Mouse (Mus musculus): ENCODE data around the gene Rbfox2. TPM values are rescaled to one million over a fixed set of nuclear protein-coding genes. Genes with fewer than 3 reads are reported as not detected.

Rbfox2 gene
- not detected for total RNA-seq (2023)

DNA sequence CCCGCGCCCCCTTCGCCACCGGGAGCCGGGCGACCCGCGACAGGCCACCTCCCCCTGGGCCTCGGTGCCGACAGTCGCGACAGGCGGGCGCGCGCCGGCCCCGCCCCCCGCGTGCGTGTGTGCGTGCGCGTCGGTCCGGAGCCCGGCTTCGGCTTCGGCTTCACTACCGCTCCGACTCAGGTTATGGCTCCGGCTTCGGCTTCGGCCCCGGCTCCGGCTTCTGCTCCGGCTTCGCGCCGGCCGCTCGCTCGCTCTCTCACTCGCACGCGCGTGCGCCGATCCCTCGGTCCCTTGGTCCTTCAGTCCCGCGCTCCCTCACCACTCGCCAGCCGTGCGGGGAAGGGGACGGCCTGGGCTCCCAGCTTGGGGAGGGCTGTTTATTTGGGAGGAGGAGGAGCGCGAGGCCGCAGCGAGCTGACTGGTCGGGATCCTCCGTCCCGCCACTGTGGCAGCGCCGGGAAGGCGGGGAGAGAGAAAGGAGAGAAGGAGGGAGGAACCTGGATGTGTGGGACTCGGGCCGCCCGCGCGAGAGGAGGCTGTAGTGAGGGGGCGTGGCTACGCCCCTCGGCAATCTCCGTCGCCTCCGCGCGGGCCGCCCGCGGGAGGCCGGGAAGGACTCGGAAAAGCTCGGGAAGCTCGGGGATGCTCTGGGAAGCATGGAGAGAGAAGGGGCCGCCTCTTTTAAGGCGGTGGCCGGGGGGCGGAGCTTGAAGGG lies at the start of gene Rbfox2:
Gene Rbfox2, minus strand, starts transcription at position 458 of the 715 bp plus-strand sequence.

DNA sequence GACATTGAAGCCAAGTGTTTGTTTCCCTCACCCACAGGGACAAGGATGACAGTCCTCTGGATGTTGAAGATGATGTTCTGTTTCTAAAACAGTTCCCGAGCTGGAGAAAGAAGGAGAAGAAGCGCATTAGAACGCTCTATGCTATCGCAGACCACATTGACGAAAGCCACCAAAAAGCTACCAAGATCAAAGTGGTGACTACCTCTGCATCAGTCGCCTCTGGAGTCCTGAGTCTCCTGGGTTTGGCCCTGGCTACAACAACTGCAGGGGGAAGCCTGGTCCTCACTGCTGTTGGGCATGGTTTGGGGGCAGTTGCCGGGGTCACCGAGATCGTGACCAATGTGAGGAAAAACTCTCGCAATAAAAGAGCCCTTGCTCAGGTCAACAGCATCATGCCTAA lies 256.2 kb downstream of the Rbfox2 start, which contains the start of gene Mb:
Gene Mb, minus strand, starts transcription at position 101 of the 400 bp plus-strand sequence.

DNA sequence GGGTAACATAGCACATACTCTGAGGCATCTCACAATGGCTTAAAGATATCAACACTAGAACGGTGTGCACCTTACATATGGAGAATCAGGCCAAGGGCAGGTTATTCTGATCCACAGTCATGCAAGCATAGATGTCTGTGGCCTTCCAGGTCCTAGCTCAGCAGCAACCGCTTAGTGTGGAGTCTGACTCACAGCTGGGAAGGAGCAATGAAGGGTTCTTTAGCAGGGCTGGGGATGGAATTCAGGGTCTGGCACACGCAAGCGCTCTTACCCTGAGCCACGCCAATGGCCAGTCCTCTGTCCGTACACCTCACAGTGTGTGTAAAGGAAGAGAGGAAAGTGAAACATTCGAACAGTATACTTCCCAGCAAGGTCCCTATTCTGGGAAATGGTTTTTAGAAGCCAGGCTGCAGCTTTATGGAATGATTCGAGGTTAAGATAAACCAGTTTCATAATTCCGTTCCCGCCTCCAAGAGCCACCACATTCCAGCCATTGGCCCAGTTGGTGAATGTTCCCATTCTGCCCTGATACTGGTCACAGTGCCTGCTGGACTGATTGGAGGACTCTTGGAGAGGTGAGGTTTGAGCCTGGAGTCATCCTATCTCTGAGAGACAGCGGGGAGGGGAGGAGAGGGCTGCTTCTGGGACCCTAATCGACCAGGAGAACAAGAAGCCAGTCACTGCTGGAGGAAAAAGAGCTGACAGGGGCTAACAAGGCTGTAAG lies 262.0 kb downstream of the Rbfox2 start, which contains the start of gene Apol6:
Gene Apol6, plus strand, starts transcription at position 133 of the 724 bp plus-strand sequence.

Other genes with a start within 250 kb of the Rbfox2 start
- gene Apol7a, start 92.1 kb upstream of the Rbfox2 start, total RNA-seq (2023), result not detected
- 1.1 TPM for gene Apol9a, start 104.1 kb upstream of the Rbfox2 start, total RNA-seq (2023)
- gene Apol7b, start 140.5 kb upstream of the Rbfox2 start, total RNA-seq (2023), result 2.5 TPM
- not detected for gene Apol10a, start 170.0 kb upstream of the Rbfox2 start, total RNA-seq (2023)
- 2.7 TPM for gene Apol11a, start 201.3 kb upstream of the Rbfox2 start, total RNA-seq (2023)
- 1.5 TPM for gene Apol7c, start 226.3 kb upstream of the Rbfox2 start, total RNA-seq (2023)

Data from CD8-positive naive resting alpha-beta T cell, adult 57 days (primary cell).